Mouse (Mus musculus) retina, postnatal 7 days (tissue): ENCODE results near the gene Gm20388.
A peak's percentile ranks its signal among the peaks of the same experiment; 100 is the strongest.
"Not testable (repeated sequence)": the region's sequence is repeated elsewhere in the genome, so short reads cannot be mapped to it uniquely, and the experiment has no call there.

Experiments
- DNase-seq: peaks from one replicate; pipeline ENCODE4 v3.0.0-alpha.2; 2012; ENCODE audit warnings: low read depth, low spot score

Gene Gm20388

DNA sequence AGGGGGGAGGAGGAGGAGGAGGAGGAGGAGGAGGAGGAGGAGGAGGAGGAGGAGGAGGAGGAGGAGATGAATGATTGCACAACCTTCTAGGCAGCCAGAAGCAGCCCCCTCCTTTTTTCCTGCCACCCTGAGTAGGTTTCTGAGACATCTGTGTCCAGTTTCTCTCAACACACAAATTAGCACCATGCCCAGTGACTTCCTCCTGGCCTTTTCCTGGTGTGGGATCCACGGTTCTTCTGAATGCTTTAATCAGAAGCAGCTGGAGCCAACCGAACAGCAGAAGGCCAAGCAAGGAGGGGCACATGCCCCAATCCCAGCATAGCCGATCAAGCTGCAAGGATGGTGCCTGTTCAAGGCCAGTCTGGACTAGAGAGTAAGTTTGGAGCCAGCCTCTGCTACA, 3889.2 kb downstream of the Gm20388 start:
- no peak for DNase-seq

DNA sequence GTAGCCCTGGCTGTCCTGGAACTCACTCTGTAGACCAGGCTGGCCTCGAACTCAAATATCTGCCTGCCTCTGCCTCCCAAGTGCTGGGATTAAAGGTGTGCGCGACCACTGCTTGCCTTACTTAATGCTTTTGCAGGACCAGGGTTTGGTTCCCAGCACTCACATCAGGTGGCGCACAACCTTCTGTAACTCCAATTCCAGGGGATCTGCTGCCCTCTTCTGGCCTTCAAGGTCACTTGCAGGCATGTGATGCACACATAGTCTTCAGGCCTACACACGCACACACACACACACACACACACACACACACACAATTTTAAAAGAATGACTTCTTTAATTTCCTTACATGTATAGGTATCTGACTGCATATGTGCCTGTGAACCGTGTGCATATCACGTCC, 3890.2 kb downstream of the Gm20388 start:
- no peak for DNase-seq

GRCm38 (mm10) chr8:123801538-123801937, 3890.9 kb downstream of the Gm20388 start:
- no peak for DNase-seq

GRCm38 (mm10) chr8:123803639-123804038, 3893.0 kb downstream of the Gm20388 start:
- DNase-seq, result no peak

- DNase-seq, result no peak
These were observed 3893.9 kb downstream of the Gm20388 start for GRCm38 (mm10) chr8:123804586-123804985.

DNA sequence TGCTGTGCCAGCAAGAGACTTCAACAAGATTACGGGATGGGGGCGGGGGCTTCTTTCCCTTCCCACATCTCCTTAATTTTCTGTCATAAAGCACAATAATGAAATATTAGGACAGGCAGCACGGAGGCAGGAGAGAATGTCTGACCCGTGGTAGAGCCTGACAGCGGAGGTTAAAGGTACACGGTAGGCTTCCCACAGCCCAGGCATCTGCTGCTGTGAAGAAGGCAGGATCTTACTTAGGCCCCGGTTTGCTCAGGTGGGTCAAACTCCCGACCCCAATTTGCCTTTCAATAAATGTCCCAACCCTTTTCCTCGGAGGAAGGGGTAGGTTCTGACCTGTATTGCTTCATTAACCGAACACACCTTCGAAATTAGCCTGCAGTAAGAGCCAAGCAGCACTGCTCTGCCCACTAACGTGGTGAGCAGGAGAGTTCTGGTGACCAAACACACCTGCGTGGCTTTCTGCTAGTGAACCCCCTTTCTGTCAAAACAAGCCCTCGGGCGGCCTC, 3894.6 kb downstream of the Gm20388 start:
- no peak for DNase-seq

DNA sequence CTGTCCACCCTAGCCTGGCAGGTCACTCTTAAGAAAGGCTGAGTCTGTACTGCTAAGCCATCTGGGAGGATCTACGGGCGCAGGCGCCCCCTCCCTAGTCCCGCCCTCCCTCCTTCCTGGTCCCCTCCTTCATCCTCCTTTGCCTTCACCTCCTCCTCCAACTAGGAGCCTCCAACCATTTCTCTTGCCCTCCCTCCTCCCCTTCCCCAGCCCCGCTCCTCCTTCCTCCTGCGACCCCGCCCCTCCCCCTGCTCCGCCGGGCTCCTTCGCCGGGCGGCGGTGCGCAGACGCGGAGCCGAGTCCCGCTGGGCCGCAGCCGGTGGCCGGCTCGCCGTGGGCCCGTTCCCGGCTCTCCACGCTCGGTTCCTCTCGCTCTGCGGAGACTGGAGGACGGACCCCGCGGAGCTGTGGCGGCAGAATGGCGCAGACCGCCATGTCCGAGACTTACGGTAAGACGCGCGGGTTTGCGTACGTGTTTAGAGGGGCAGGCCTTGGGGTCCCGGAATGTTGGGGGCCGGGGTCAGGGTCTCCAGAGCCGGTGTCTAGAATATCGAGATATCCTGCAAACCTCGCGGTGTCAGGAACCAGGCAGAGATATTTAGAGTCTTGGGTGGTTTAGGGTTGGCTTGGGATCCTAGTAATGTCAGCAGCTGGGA, 3895.2 kb downstream of the Gm20388 start, which contains the start of gene Rab4a:
Rab4a (plus strand) TSS at position 268 of the 656 bp plus-strand sequence.
- peak; percentile 76 for DNase-seq

DNA sequence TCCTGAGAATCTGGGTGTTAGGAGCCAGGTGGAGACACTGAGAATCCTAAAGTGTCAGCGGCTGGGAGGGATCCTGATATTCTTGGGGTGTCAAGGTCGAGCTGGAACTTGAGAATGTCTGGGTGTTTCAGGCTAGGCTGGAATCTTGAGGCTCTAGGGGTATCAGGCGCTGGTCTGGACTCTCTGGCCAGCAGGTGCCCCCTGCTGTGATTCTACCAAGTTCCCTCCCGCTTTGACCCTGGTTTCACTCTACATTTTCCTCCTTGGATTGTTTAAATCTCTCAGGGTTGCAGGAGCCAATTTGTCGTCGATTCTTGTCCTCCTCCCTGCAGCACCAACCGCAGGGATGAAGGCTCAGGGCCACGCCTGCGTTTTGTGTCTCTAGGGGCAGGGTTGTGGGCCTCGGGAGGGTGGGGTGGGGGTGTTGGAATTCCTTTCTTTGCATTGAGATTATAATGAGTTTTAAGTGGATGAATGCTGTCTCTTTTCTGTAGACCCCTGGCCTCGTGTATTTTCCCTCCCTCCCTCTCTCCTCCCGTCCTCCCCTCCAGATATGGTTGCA, 3895.8 kb downstream of the Gm20388 start:
- no peak for DNase-seq

DNA sequence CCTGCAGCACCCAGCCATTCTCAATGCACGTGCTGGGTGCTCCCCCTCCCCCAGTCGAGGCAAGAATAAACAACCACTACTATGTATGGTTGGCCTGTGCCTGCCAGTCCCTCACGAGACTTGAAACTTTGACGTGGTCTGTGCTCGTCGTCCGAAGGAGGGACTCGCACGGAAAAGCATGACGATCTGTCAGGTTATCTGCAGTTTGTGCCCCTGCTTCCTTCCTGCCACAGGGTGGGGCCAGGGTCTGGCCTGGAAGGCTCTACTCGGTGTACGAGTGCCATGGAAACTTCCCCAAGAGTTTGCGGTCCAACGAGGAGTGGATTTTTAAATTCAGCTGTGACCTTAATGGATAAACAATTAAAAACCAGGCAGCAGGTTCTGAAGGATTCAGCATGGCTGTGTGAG, 3896.4 kb downstream of the Gm20388 start:
- DNase-seq, result no peak

DNA sequence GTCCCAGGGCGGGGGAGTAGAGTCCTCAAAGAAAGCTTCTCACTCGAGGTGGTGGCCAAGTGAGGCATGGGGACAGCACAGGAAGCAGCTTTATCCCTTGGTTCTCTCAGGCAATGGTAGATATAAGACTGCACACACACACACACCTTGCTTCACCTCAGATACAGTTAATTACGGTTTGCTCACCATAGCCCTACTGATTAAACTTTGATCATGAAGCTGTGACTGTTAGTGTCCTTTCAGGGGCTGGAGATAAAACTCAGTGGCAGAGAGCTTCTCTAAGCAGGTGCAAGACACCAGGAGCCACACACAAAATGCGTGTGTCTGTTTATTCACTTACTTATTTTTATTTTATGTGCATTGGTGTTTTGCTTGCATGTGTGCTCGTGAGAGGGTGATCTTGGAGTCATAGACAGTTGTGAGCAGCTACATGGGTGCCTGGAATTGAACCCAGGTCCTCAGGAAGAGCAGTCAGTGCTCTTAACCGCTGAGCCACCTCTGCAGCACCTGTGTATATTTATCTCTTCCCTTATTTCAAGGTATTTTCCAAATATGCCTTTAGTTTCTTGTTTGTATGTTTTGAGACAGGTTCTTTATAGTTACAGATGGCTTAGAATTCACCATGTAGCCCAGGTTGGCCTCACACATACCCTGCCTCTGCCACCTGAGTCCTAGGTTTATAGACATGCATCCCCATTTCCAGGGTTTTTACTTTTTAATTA, 3897.4 kb downstream of the Gm20388 start:
- no peak for DNase-seq

DNA sequence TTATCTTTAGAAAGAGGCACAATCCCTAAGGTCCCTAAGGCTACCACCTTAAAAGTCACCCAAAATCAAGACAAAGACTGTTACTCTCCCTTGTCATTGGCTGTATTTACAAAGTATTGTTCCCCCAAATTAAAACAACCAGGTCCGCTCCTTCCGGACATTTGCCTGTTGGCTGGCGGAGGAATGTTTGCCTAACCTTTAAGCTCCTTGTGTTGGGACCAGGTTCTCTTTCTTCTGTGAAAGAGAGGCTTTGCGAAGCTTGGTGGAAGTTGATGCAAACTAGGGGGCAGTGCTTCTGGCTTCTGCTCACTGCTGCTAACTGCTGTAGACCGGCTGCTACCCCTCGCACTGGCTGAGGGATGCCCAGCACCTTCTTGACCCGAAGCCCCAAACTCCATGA, 3898.0 kb downstream of the Gm20388 start:
- DNase-seq, result no peak

DNA sequence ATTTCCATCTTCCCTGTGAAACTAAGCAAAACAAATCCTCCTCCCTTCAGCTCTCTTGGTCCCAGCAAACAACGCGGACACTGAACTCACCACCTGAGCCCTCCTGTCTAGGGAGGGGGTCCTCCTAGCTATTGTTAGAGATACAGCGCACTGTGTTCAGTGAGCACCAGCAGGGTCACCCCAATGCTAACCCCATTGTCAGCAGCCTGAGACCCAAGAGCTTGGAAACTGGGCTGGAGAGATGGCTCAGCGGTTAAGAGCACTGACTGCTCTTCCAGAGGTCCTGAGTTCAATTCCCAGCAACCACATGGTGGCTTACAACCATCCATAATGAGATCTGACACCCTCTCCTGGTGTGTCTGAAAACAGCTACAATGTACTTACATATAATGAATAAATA, 3898.7 kb downstream of the Gm20388 start:
- DNase-seq, result not testable (repeated sequence)

DNA sequence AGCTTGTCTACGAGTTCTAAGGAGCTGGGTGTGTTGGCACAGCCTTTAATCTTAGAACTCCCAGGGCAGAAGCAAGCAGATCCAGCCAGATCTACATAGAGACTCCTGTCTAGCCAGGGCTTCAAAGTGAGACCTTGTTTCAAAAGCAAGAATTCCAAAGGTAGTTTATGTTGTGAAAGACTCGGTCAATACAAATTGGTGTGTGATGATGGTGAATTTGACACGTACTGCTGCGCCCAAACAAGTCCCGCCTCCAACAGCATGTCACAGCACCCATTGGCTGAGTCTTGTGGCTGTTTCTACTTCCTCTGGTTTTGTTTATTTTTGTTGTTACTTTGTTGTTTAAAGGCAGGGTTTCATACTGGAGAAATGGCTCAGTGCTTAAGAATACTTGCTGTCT, 3901.6 kb downstream of the Gm20388 start:
- no peak for DNase-seq

GRCm38 (mm10) chr8:123813173-123813891, 3902.7 kb downstream of the Gm20388 start:
- DNase-seq, result no peak

- DNase-seq, result no peak
These were observed 3903.2 kb downstream of the Gm20388 start for GRCm38 (mm10) chr8:123813892-123814266.

DNA sequence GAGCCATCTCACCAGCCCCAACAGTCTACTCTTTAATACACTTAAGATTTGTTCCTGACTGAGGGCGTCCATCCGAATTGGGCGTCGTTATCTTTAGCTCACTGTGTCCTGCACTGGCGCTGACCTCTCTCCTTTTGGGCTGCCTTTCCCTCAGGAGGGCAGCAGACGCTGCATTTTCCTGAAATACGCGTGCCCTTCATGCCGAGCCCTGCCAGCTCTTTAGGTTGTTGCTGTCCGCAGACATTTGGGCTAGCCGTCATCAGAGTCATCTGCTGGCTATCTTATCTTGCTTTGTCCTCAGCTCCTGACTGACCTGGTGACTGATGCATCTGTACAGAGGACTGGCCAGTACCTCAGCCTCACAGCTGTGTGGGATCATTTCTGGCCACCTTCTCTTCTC, 3904.7 kb downstream of the Gm20388 start:
- no peak for DNase-seq

DNA sequence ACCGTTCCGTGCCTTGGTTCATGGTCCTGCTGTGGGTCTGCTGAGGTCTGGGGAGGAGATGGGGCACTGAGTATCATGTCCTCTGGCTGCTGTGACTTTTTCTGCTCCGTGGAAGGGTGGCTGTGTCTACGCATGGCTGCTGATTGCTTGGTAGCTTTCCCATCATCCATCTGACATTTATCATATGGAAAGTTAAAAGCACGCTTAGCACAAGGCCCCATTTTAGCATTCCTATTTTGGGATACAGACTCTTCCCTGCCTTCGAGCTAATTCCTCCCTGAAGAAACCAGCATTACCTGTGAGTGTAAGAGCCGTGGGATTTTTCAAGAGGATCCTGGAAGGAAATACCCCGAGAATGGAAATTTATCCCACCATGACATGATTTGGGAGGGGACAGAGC, 3906.3 kb downstream of the Gm20388 start:
- DNase-seq, result no peak

GRCm38 (mm10) chr8:123817747-123818146, 3907.1 kb downstream of the Gm20388 start:
- DNase-seq, result no peak

GRCm38 (mm10) chr8:123819683-123820610, 3909.3 kb downstream of the Gm20388 start:
- no peak for DNase-seq

DNA sequence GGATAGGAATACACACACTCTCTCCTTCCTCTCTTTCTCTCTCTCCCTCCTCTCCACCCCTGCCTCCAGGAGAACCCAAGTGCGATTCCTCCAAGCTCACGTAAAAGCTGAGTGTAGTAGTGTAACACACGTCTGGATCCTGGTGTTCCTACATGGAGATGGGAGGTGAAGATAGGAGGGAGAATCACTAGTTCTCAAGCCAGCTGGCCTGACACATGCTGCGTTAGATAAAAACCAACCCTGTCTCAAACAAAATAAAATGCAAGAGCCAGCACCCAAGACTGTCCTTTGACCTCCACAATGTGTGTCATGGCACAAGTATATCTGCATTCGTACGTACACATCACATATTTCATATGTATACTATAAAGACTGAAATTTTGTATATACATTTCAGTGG, 3910.1 kb downstream of the Gm20388 start:
- no peak for DNase-seq

- no peak for DNase-seq
These were observed 3912.5 kb downstream of the Gm20388 start for GRCm38 (mm10) chr8:123823111-123823510.
